Mouse (Mus musculus) hindbrain, embryonic 13.5 days (tissue): ENCODE results near the gene Esr1. TPM values are rescaled to one million over a fixed set of nuclear protein-coding genes. Genes with fewer than 3 reads are reported as not detected.
"Not testable (repeated sequence)": the region's sequence is repeated elsewhere in the genome, so short reads cannot be mapped to it uniquely, and the experiment has no call there.

Experiments used
- ATAC-seq: fragments of 200-750 bp; cut with Nextera tagmentation; 2 replicates; pipeline ENCODE4 v1.8.0; 2017; ENCODE audit warnings: moderate TSS enrichment; ENCODE audit not compliant: low FRiP score
- H3K27ac ChIP-seq: fragments of 300-500 bp; sonication (generic); 2 replicates; pipeline ENCODE4 v1.5.1; 2015; ENCODE audit warnings: inconsistent platforms, mild to moderate bottlenecking, moderate library complexity
- H3K27me3 ChIP-seq: fragments of 300-500 bp; sonication (generic); 2 replicates; pipeline ENCODE4 v1.6.1; 2015; ENCODE audit warnings: mild to moderate bottlenecking, inconsistent platforms
- H3K36me3 ChIP-seq: fragments of 300-500 bp; sonication (generic); 2 replicates; pipeline ENCODE4 v1.6.1; 2015; ENCODE audit warnings: mild to moderate bottlenecking, inconsistent platforms
- H3K4me1 ChIP-seq: fragments of 300-500 bp; sonication (generic); replicated peaks from 2 replicates; pipeline ENCODE4 v1.6.1; 2015; ENCODE audit warnings: inconsistent platforms
- H3K4me2 ChIP-seq: fragments of 300-500 bp; sonication (generic); 2 replicates; pipeline ENCODE4 v1.6.1; 2015; ENCODE audit warnings: inconsistent platforms, mild to moderate bottlenecking, moderate library complexity
- H3K4me3 ChIP-seq: fragments of 300-500 bp; sonication (generic); 2 replicates; pipeline ENCODE4 v1.5.1; 2015; ENCODE audit warnings: mild to moderate bottlenecking, inconsistent platforms
- H3K9ac ChIP-seq: fragments of 300-500 bp; sonication (generic); 2 replicates; pipeline ENCODE4 v1.6.1; 2015; ENCODE audit warnings: mild to moderate bottlenecking, inconsistent platforms
- H3K9me3 ChIP-seq: fragments of 300-500 bp; sonication (generic); 2 replicates; pipeline ENCODE4 v1.6.1; 2016; ENCODE audit warnings: inconsistent platforms
- WGBS: fragments of 180-500 bp; shearing (Covaris S2); methylation state at CpG from one replicate; pipeline ENCODE4 v1.1.7; 2015; 5-methylcytosine and 5-hydroxymethylcytosine counted together
- polyA plus RNA-seq: library from polyadenylated mRNA; unstranded; fragments of >200 nt; fragmentation: Nextera tagmentation; extraction: Ambion mirVana; gene quantifications from 2 replicates; pipeline ENCODE4 v1.2.1, GENCODE M21; 2015

The Esr1 gene
- polyA plus RNA-seq, 1 experiment from 2014 or later: 0.16 TPM

DNA sequence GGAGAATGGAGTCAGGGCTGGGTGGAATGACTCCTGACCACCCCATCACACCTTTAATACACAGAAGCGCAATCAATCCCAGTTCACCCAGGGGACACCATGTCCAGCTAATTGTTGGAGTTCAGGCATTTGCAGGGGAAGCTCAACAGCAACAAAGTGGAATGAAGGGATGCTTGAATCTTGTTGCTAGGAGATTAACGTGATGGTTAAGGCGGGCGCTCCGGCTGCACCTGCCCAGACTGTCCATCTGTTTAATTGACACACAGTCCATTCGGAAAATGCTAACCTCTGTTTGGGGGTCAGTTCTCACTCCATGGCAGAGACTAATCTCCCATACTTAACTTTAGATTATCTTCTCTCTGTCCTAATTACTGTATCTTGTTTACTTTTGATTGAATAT, 114.7 kb downstream of the Esr1 start:
- Histone ChIP-seq H3K4me3 (no peak overlapping the region), H3K4me2 (no peak overlapping the region), H3K27me3 (no peaks in the 10 kb centered on the region), H3K9ac (no peak overlapping the region), H3K27ac (no peak overlapping the region), H3K9me3 (no peaks in the 10 kb centered on the region), H3K4me1 (0 out of 2 replicates have a peak, but pooled peaks cover 3% of the 10 kb centered on the region), H3K36me3 (no peaks in the 10 kb centered on the region)
- 41% methylated on average over 6 of the region's 6 CpGs for WGBS
- no peak for ATAC-seq

- Histone ChIP-seq H3K36me3 (no peaks in the 10 kb centered on the region), H3K27ac (no peak overlapping the region), H3K4me1 (0 out of 2 replicates have a peak, but pooled peaks cover 2% of the 10 kb centered on the region), H3K9ac (no peak overlapping the region), H3K4me2 (no peak overlapping the region), H3K9me3 (no peaks in the 10 kb centered on the region), H3K27me3 (no peaks in the 10 kb centered on the region), H3K4me3 (no peak overlapping the region)
- 64% methylated on average over 2 of the region's 2 CpGs for WGBS
- ATAC-seq: no peak
Measured at GRCm38 (mm10) chr10:4732328-4732727, 120.9 kb downstream of the Esr1 start.

- H3K4me3 ChIP-seq: no peak overlapping the region
- H3K36me3 ChIP-seq: no peaks in the 10 kb centered on the region
- 76% methylated on average over 6 of the region's 6 CpGs for WGBS
- H3K9ac ChIP-seq: no peak overlapping the region
- H3K27ac ChIP-seq: no peak overlapping the region
- no peaks in the 10 kb centered on the region for H3K9me3 ChIP-seq
- ATAC-seq: no peak
- H3K27me3 ChIP-seq: no peaks in the 10 kb centered on the region
- 0 out of 2 replicates have a peak, but pooled peaks cover 2% of the 10 kb centered on the region for H3K4me1 ChIP-seq
- H3K4me2 ChIP-seq: no peak overlapping the region
Measured at GRCm38 (mm10) chr10:4733987-4734386, 122.6 kb downstream of the Esr1 start.

- Histone ChIP-seq H3K36me3 (no peaks in the 10 kb centered on the region), H3K4me3 (no peak overlapping the region), H3K4me2 (no peak overlapping the region), H3K9ac (no peak overlapping the region), H3K9me3 (no peaks in the 10 kb centered on the region), H3K4me1 (0 out of 2 replicates have a peak, but pooled peaks cover 2% of the 10 kb centered on the region), H3K27me3 (no peaks in the 10 kb centered on the region), H3K27ac (no peak overlapping the region)
- 91% methylated on average over 2 of the region's 2 CpGs for WGBS
- no peak for ATAC-seq
Measured at GRCm38 (mm10) chr10:4734942-4735341, 123.5 kb downstream of the Esr1 start.

GRCm38 (mm10) chr10:4738311-4738710, 126.9 kb downstream of the Esr1 start:
- Histone ChIP-seq H3K4me2 (no peak overlapping the region), H3K4me1 (no peaks in the 10 kb centered on the region), H3K27ac (no peak overlapping the region), H3K9me3 (no peaks in the 10 kb centered on the region), H3K36me3 (no peaks in the 10 kb centered on the region), H3K9ac (no peak overlapping the region), H3K4me3 (no peak overlapping the region), H3K27me3 (no peaks in the 10 kb centered on the region)
- 95% methylated on average over 2 of the region's 2 CpGs for WGBS
- ATAC-seq: no peak

GRCm38 (mm10) chr10:4751091-4751490, 139.7 kb downstream of the Esr1 start:
- WGBS: 92% methylated on average over 1 of the region's 1 CpGs
- H3K9ac ChIP-seq, H3K36me3 ChIP-seq, H3K4me3 ChIP-seq, H3K27me3 ChIP-seq, H3K4me2 ChIP-seq, H3K4me1 ChIP-seq, H3K27ac ChIP-seq, H3K9me3 ChIP-seq, ATAC-seq: not testable (repeated sequence)

DNA sequence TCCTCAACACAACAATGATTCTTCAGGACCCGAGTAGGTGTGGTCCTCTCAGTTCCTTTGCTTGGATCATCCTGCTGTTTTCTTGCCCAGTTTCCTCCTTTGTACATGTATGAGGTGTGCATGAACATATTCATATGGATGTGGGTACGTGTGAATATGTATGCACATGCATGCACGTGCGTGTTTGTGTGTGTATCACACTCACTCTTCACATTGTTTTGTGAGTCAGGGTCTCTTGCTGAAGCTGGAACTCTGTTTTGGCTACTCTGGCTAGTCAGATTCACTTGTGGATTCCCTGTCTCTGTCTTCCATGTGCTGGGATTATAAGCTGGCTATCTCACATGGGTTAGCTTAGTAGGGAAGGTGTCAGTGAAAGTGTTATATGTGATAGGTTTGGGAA, 141.6 kb downstream of the Esr1 start:
- Histone ChIP-seq H3K9me3 (no peaks in the 10 kb centered on the region), H3K27ac (no peak overlapping the region), H3K27me3 (no peaks in the 10 kb centered on the region), H3K4me1 (no peaks in the 10 kb centered on the region), H3K36me3 (no peaks in the 10 kb centered on the region), H3K4me3 (no peak overlapping the region), H3K4me2 (no peak overlapping the region), H3K9ac (no peak overlapping the region)
- no peak for ATAC-seq
- WGBS: 88% methylated on average over 4 of the region's 4 CpGs

- WGBS: 78% methylated on average over 3 of the region's 3 CpGs
- Histone ChIP-seq H3K4me1 (no peaks in the 10 kb centered on the region), H3K9me3 (no peaks in the 10 kb centered on the region), H3K27ac (no peak overlapping the region), H3K4me3 (no peak overlapping the region), H3K36me3 (no peaks in the 10 kb centered on the region), H3K9ac (no peak overlapping the region), H3K4me2 (no peak overlapping the region), H3K27me3 (no peaks in the 10 kb centered on the region)
- no peak for ATAC-seq
Measured at GRCm38 (mm10) chr10:4775541-4775940, 164.1 kb downstream of the Esr1 start.

GRCm38 (mm10) chr10:4776007-4776713, 164.8 kb downstream of the Esr1 start:
- no peaks in the 10 kb centered on the region for H3K36me3 ChIP-seq
- no peaks in the 10 kb centered on the region for H3K27me3 ChIP-seq
- H3K4me1 ChIP-seq: no peaks in the 10 kb centered on the region
- no peak overlapping the region for H3K27ac ChIP-seq
- H3K4me3 ChIP-seq: no peak overlapping the region
- no peaks in the 10 kb centered on the region for H3K9me3 ChIP-seq
- 82% methylated on average over 6 of the region's 6 CpGs for WGBS
- no peak overlapping the region for H3K9ac ChIP-seq
- no peak for ATAC-seq
- no peak overlapping the region for H3K4me2 ChIP-seq

DNA sequence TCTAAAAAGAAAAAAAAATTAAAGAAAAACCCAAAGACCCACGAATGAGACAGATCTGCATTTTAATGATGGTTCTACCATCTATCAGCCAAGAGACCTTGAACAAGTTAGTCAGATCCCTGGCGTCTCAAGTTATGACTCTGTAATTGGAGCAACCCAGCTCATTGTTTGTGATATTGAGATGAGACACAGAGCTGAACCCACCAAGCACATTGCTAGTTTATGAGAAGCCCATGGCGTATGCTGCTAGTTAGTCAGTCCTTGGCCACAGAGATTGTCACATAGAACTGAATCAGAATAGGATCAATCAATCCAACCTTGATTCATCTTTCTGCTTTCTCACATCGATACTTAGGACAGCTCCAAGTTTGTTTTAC, 165.3 kb downstream of the Esr1 start:
- no peak overlapping the region for H3K4me3 ChIP-seq
- H3K4me2 ChIP-seq: no peak overlapping the region
- no peaks in the 10 kb centered on the region for H3K4me1 ChIP-seq
- H3K9me3 ChIP-seq: no peaks in the 10 kb centered on the region
- ATAC-seq: no peak
- 84% methylated on average over 4 of the region's 4 CpGs for WGBS
- H3K27ac ChIP-seq: no peak overlapping the region
- H3K27me3 ChIP-seq: no peaks in the 10 kb centered on the region
- H3K36me3 ChIP-seq: no peaks in the 10 kb centered on the region
- H3K9ac ChIP-seq: no peak overlapping the region

DNA sequence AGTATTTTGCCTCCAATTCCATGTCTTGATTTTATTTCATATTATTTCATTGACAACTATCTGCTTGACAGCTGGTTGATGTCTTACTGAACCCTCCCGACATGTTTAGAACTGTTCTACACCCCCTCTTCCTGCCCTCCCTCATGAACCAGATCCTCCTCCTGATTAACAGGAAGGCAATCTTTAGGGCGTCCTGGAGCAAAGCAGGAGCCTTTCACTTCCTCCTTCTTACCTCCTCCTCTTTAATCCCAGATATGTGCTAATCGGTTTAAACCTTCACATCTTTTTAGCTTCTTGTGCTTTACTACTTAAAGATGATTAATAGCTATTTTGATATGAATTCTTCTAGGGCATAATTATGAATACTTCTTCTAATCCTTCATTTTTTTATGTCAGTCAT, 166.6 kb downstream of the Esr1 start:
- no peak for ATAC-seq

DNA sequence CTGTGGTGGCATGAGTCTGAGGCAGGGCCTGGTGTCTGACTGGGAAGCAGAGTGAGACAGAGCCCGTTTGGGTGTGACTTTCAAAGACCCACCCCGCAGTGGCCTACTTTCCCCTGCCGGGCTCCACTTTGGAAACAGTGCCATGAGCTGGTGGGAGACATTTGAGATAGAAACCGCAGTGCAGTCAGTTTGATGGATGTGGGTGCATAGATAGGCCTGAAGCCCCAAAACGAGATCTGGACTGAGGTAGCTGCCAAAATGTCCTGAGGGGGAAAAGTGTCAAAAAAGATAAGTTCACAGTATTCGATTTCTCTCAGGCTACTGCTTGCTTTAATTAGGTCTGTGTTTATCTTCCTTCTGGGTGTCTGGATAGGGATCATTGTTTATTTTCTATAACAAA, 169.5 kb downstream of the Esr1 start:
- Histone ChIP-seq H3K4me2 (no peak overlapping the region), H3K4me3 (no peak overlapping the region)
- WGBS: 70% methylated on average over 6 of the region's 6 CpGs

More for the DNA sequence above, 166.6 kb downstream of the Esr1 start:
- Histone ChIP-seq H3K27ac (no peak overlapping the region), H3K9ac (no peak overlapping the region), H3K27me3 (no peaks in the 10 kb centered on the region), H3K4me2 (no peak overlapping the region), H3K4me1 (no peaks in the 10 kb centered on the region), H3K36me3 (no peaks in the 10 kb centered on the region), H3K4me3 (no peak overlapping the region), H3K9me3 (no peaks in the 10 kb centered on the region)
- 84% methylated on average over 3 of the region's 3 CpGs for WGBS

DNA sequence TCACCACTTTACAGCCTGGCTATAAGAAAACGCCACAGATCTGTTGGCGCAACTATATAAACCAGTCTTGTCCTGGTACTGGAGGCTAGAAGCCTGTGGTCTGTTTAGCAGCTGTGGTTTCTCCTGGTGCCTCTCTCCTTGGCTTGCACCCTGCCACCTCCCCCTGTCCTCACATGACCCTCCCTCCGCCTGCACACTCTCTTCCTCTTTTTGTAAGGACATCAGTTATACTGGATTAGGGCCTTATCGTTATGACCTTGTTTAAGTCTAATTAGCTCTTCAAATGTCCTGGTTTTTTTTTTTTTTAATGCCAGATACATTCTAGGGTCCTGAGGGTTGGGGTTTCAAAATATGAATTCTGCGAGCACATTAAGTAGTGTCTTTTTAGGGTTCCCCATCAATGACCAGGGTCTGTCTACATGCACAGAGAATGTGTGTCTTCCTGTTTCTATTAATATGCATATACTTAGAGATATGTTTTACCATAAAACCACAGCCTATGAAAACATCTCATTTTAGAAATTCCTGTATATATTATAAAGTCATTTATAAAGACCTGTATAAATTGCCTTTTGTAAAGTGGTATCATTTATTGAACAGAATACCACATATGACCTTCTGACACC, 175.7 kb downstream of the Esr1 start:
- H3K27me3 ChIP-seq: no peaks in the 10 kb centered on the region
- no peaks in the 10 kb centered on the region for H3K4me1 ChIP-seq
- no peaks in the 10 kb centered on the region for H3K9me3 ChIP-seq
- H3K36me3 ChIP-seq: no peaks in the 10 kb centered on the region
- no peak overlapping the region for H3K4me2 ChIP-seq
- 91% methylated on average over 5 of the region's 5 CpGs for whole genome bisulfite sequencing
- H3K4me3 ChIP-seq: no peak overlapping the region
- no peak overlapping the region for H3K27ac ChIP-seq
- no peak for ATAC-seq
- no peak overlapping the region for H3K9ac ChIP-seq

More for the DNA sequence above, 169.5 kb downstream of the Esr1 start:
- Histone ChIP-seq H3K9me3 (no peaks in the 10 kb centered on the region), H3K27ac (no peak overlapping the region), H3K27me3 (no peaks in the 10 kb centered on the region), H3K9ac (no peak overlapping the region), H3K4me1 (no peaks in the 10 kb centered on the region), H3K36me3 (no peaks in the 10 kb centered on the region)
- ATAC-seq: no peak
